Mouse (Mus musculus) liver, adult 2 months (tissue): ENCODE results near the gene Kif3b.

Source experiments
- CTCF ChIP-seq: fragments of 200-500 bp; IDR thresholded peaks from 2 replicates; pipeline ENCODE4 v1.5.1; 2011; ENCODE audit warnings: low read depth, low read length, control low read depth
- POLR2A ChIP-seq: fragments of 200-500 bp; IDR thresholded peaks from 2 replicates; pipeline ENCODE4 v1.6.1; 2011; ENCODE audit warnings: low read length, control low read depth; ENCODE audit not compliant: insufficient read depth; ENCODE audit errors: extremely low read depth

DNA sequence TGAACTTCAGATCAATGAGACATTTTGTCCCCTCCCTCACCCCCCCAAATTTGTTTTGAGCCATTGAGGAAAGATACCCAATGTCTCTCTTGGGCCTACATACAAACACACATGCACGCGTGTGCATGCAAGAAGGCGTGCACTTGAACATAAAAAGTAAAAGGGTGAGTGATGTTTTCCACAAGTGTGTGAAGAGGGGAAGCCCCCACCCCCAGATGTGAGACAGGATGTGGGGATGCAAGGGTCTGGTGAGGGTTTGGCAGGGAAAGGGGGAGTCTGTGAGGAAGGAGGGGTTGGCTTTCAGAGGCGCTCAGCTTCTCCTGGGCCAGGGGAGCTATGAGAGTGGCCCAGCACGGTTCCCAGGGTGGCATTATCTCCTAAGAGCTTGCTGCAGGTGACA, 12.9 kb upstream of the Kif3b start:
- TF ChIP-seq CTCF (no peak), POLR2A (no peak)
